Mouse (Mus musculus): ENCODE results near the gene Dnajb2. TPM values are rescaled to one million over a fixed set of nuclear protein-coding genes. Genes with fewer than 3 reads are reported as not detected.

Dnajb2 gene
- total and polyA plus RNA-seq, 3 experiments = 12.9 to 18.9 TPM; not detected in 1

GRCm38 (mm10) chr1:75255516-75256046 is 19.4 kb downstream of the Dnajb2 start:
- Histone ChIP-seq H3K27ac (ENCODE audit: control insufficient read depth, low read depth, low read length) (no peak overlapping the region), H3K9me3 (replicated peaks; ENCODE audit: insufficient read depth, low read length) (no peaks in the 10 kb centered on the region), H3K4me1 (ENCODE audit: control insufficient read depth in 1 of 2, insufficient read depth in 2 of 2, low read length in 2 of 2) (no peaks in the 10 kb centered on the region; a peak in 1 of 4 replicates), H3K36me3 (ENCODE audit: control insufficient read depth in 1 of 2, insufficient read depth in 2 of 2, low read length in 2 of 2) (no peaks in the 10 kb centered on the region), H3K4me3 (ENCODE audit: control insufficient read depth in 1 of 2, insufficient read depth in 1 of 2, low read depth in 2 of 2, low read length in 2 of 2) (no peak overlapping the region), H3K79me2 (ENCODE audit: control insufficient read depth, insufficient read depth, low read length, poor library complexity) (no peaks in the 10 kb centered on the region), H3K9ac (ENCODE audit: control insufficient read depth, low read depth, low read length, poor library complexity, severe bottlenecking) (no peak overlapping the region), H3K27me3 (ENCODE audit: control insufficient read depth in 1 of 2, insufficient read depth in 2 of 2, low read length in 2 of 2) (no peaks in the 10 kb centered on the region)
- TF ChIP-seq GABPA (IDR thresholded peaks at IDR 0.05; ENCODE audit: low read depth, low read length) (no peak), BHLHE40 (IDR thresholded peaks at IDR 0.05; ENCODE audit: borderline replicate concordance, low read depth, low read length) (no peak), CHD1 (IDR thresholded peaks at IDR 0.05; ENCODE audit: low read depth, low read length) (no peak), ETS1 (IDR thresholded peaks at IDR 0.05; ENCODE audit: low read depth, low read length) (no peak), JUND (IDR thresholded peaks at IDR 0.05; ENCODE audit: low read depth, low read length) (no peak), KAT2A (conservative IDR thresholded peaks at IDR 0.05; ENCODE audit: low read depth, low read length) (no peak)
- DNase-seq (ENCODE audit: low read depth, low spot score) = no peak

GRCm38 (mm10) chr1:75261278-75261677 is 25.1 kb downstream of the Dnajb2 start:
- no peak overlapping the region for H3K27ac ChIP-seq (ENCODE audit: control insufficient read depth, low read depth, low read length)
- no peak overlapping the region for H3K9ac ChIP-seq (ENCODE audit: control insufficient read depth, low read depth, low read length, poor library complexity, severe bottlenecking)
- no peak overlapping the region for H3K4me3 ChIP-seq (ENCODE audit: control insufficient read depth in 1 of 2, insufficient read depth in 1 of 2, low read depth in 2 of 2, low read length in 2 of 2)
- no peaks in the 10 kb centered on the region for H3K36me3 ChIP-seq (ENCODE audit: control insufficient read depth in 1 of 2, insufficient read depth in 2 of 2, low read length in 2 of 2)
- H3K79me2 ChIP-seq (ENCODE audit: control insufficient read depth, insufficient read depth, low read length, poor library complexity) = no peaks in the 10 kb centered on the region
- DNase-seq (ENCODE audit: low read depth, low spot score) = no peak
- H3K9me3 ChIP-seq (replicated peaks; ENCODE audit: insufficient read depth, low read length) = no peaks in the 10 kb centered on the region
- H3K4me1 ChIP-seq (ENCODE audit: control insufficient read depth in 1 of 2, insufficient read depth in 2 of 2, low read length in 2 of 2) = no peaks in the 10 kb centered on the region
- no peaks in the 10 kb centered on the region for H3K27me3 ChIP-seq (ENCODE audit: control insufficient read depth in 1 of 2, insufficient read depth in 2 of 2, low read length in 2 of 2)
- TF ChIP-seq USF1 (IDR thresholded peaks at IDR 0.05; ENCODE audit: low read depth, low read length) = no peak
- TF ChIP-seq MAFK (IDR thresholded peaks at IDR 0.05; ENCODE audit: borderline replicate concordance, low read depth, low read length) = no peak
- TF ChIP-seq HCFC1 (IDR thresholded peaks at IDR 0.05; ENCODE audit: low read depth, low read length) = no peak
- TF ChIP-seq ETS1 (IDR thresholded peaks at IDR 0.05; ENCODE audit: low read depth, low read length) = no peak

GRCm38 (mm10) chr1:75262969-75263951 is 27.1 kb downstream of the Dnajb2 start:
- Histone ChIP-seq H3K36me3 (ENCODE audit: control insufficient read depth in 1 of 2, insufficient read depth in 2 of 2, low read length in 2 of 2) (no peaks in the 10 kb centered on the region), H3K79me2 (ENCODE audit: control insufficient read depth, insufficient read depth, low read length, poor library complexity) (no peaks in the 10 kb centered on the region), H3K9me3 (replicated peaks; ENCODE audit: insufficient read depth, low read length) (no peaks in the 10 kb centered on the region), H3K27ac (ENCODE audit: control insufficient read depth, low read depth, low read length) (no peak overlapping the region), H3K9ac (ENCODE audit: control insufficient read depth, low read depth, low read length, poor library complexity, severe bottlenecking) (no peak overlapping the region), H3K4me3 (ENCODE audit: control insufficient read depth in 1 of 2, insufficient read depth in 1 of 2, low read depth in 2 of 2, low read length in 2 of 2) (no peak overlapping the region), H3K4me1 (ENCODE audit: control insufficient read depth in 1 of 2, insufficient read depth in 2 of 2, low read length in 2 of 2) (no peaks in the 10 kb centered on the region), H3K27me3 (ENCODE audit: control insufficient read depth in 1 of 2, insufficient read depth in 2 of 2, low read length in 2 of 2) (no peaks in the 10 kb centered on the region)
- TF ChIP-seq MAX (IDR thresholded peaks at IDR 0.05; ENCODE audit: low read length) = no peak
- 0 out of 2 replicates have a peak, but pooled peaks have one; percentile 25 for TF ChIP-seq SIN3A (IDR thresholded peaks at IDR 0.05; ENCODE audit: low read length)
- no peak for TF ChIP-seq USF1 (IDR thresholded peaks at IDR 0.05; ENCODE audit: low read depth, low read length)
- TF ChIP-seq POLR2AphosphoS5 (IDR thresholded peaks at IDR 0.05; ENCODE audit: borderline replicate concordance, low read depth, low read length) = no peak
- no peak for TF ChIP-seq NRF1 (IDR thresholded peaks at IDR 0.05; ENCODE audit: insufficient read depth, low read depth, low read length, poor library complexity, severe bottlenecking)
- peak; percentile 70 for DNase-seq (ENCODE audit: low read depth, low spot score)
